Mouse (Mus musculus) left cerebral cortex, adult 2 months (tissue): ENCODE measurements at regions not wholly inside any gene's neighbourhood (a gene's known extent, or its start where the extent isn't known, plus 50 kb on each side); places are given as distances from the start of the nearest gene placed in this dataset.
A peak's percentile ranks its signal among the peaks of the same experiment; 100 is the strongest.

Experiments used
- DNase-seq, 2 experiments: peaks; one replicate each; pipeline ENCODE4 v3.0.0; 2021 to 2022; ENCODE audit warnings: low spot score in 2 of 2, mixed read lengths in 1 of 2; ENCODE audit errors: extremely low spot score in 1 of 2
- H3K27ac ChIP-seq: fragments of 200-600 bp; 2 replicates; pipeline ENCODE4 v1.8.1; 2022
- H3K4me3 ChIP-seq: fragments of 200-600 bp; 2 replicates; pipeline ENCODE4 v1.8.1; 2022
- CTCF ChIP-seq: fragments of 200-600 bp; IDR thresholded peaks from 2 replicates; pipeline ENCODE4 v1.8.1; 2022; ENCODE audit warnings: antibody characterized with exemption, mild to moderate bottlenecking, moderate library complexity
- intact Hi-C: fragments of 180-260 bp; cut with DNase I; formaldehyde crosslinking; loops from one replicate; pipeline ENCODE4 v1.15.1; 2025

GRCm38 (mm10) chr14:108334879-108335278, 579.1 kb downstream of the Slitrk1 start:
- intact Hi-C loops, result no loop called here
- no peak for DNase-seq
- no peak for TF ChIP-seq CTCF
- no peak overlapping the region for H3K4me3 ChIP-seq
- no peak overlapping the region for H3K27ac ChIP-seq

DNA sequence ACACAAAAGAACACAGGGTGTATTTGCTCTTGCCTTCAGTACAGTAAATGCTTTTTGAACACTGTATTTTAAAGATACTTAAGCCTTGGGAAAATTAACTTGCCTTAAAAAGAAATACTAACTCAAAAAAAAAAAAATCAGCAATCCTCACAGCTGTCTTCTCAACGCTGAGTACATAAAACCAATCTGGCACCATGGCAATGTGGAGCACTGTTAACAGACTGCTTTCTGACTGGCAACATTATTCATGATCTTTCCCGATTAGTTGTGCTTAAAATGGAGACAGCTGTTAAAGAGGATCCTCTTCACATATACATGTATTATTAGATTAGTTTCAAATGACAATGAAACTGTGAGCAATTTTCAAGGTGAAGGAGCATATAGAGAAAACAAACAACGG, 587.5 kb downstream of the Slitrk1 start:
- DNase-seq, result no peak
- intact Hi-C loops, result no loop called here
- no peak for TF ChIP-seq CTCF
- H3K27ac ChIP-seq, result no peak overlapping the region
- no peak overlapping the region for H3K4me3 ChIP-seq

DNA sequence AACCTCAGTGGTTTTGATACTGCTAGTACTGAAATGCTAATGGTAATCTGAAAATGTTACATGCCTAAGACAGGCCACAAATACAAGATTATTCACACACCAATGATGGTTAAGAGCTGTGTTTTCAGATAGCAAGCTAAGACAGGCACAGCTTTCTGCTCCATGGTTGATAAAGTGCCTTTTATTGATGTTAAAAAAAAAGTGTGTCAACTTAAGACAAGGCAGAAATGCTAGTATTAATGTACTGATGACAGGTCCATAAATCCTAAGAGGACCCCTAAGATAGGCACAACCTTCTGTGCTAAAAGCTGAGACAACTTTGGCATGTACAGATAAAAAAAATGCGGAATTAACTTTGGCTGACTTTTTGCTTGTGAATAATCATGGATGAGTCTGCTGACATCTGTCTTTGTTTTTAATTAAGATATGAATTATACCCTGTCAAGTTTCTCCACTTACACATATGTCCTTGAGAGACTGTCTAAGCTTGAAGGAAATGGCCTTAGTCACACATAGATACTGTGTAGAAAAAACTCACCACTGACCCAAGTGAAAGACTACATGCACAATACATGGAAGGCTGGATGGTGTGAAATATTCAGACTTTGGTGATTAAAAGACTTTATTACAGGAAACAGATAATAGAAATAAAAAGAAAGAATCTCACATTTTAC, 590.5 kb downstream of the Slitrk1 start:
- no peak for TF ChIP-seq CTCF
- intact Hi-C loops, result no loop called here
- H3K27ac ChIP-seq, result no peak overlapping the region

GRCm38 (mm10) chr14:108307627-108308026, 606.3 kb downstream of the Slitrk1 start:
- Histone ChIP-seq H3K4me3 (no peak overlapping the region), H3K27ac (no peak overlapping the region)
- TF ChIP-seq CTCF, result no peak
- intact Hi-C loops, result no loop called here
- DNase-seq, result no peak

More for the DNA sequence above, 590.5 kb downstream of the Slitrk1 start:
- no peak overlapping the region for H3K4me3 ChIP-seq
- no peak for DNase-seq

GRCm38 (mm10) chr14:108279630-108280029, 634.3 kb downstream of the Slitrk1 start:
- no peak for TF ChIP-seq CTCF
- Histone ChIP-seq H3K27ac (no peak overlapping the region), H3K4me3 (no peak overlapping the region)
- DNase-seq, result no peak
- intact Hi-C loops, result no loop called here

DNA sequence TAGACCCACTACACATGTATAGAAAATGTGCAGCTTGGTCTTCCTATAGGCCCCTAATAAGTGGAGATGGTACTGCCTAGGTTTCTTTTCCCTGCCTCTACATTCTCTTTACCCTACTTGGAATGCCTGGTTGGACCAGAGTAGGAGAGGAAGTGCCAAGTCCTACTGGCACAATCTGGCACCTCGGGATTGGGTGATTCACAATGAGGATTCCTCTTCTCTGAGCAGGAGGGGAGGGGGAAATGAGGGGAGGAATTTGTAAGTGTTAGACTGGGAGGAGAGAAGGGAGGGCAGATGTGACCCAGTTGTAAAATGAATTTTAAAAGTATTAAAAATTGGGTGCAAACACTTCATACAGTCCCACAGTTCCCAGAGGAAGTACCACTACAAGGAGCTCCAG, 652.9 kb downstream of the Slitrk1 start:
- intact Hi-C loops, result no loop called here
- TF ChIP-seq CTCF, result no peak

DNA sequence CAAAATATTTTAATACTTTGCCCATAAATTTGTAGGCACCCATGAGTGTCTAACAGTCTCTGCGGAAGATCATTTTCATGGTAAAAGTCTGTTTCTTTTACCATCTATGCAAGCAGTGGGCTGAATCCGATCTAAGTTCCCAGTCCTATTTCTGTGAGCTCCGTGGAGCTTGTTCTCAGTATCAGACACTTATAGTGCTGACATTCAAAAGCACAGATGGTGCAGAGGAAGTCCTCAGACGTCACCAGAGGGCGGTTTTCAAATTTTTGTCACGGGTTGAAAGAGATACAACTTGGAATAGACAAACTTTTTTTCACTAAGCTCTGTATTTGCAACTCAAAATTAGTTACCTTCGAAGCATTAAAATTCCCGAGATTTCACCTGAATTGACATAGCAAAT, 666.6 kb downstream of the Slitrk1 start:
- TF ChIP-seq CTCF, result no peak
- intact Hi-C loops, result loop anchor here (5.0 kb wide), 1 partner anchor 665 kb away; the partner anchor contains the start of gene Slitrk1
- Histone ChIP-seq H3K27ac (peak overlapping the region; percentile 74), H3K4me3 (no peak overlapping the region)
- DNase-seq, result peak; percentile 42 to 67

More for the DNA sequence above, 652.9 kb downstream of the Slitrk1 start:
- no peak for DNase-seq
- Histone ChIP-seq H3K27ac (no peak overlapping the region), H3K4me3 (no peak overlapping the region)

- intact Hi-C loops, result no loop called here
- no peak for DNase-seq
- Histone ChIP-seq H3K4me3 (no peak overlapping the region), H3K27ac (no peak overlapping the region)
- no peak for TF ChIP-seq CTCF
Measured at GRCm38 (mm10) chr14:108225483-108226124, 688.4 kb downstream of the Slitrk1 start.

DNA sequence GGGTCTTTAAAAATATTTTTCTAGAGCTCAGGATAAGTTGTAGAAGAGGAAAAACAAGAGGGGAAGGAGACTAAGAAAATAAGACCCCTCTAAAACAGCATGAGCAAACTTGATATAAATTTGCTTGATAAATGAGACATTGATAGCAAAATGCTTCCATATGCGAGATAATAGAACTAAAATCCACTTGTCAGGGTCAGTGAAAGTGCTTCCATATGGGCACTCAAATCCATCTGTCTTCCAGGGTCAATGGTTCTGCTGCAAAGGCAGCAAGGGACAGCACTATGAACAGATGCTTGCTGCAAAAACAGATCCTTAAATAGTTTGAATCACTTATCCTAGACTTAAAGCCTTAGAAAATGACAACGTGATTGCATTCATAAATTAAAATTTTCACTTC, 704.7 kb downstream of the Slitrk1 start:
- intact Hi-C loops, result no loop called here
- DNase-seq, result no peak
- no peak for TF ChIP-seq CTCF
- Histone ChIP-seq H3K4me3 (no peak overlapping the region), H3K27ac (no peak overlapping the region)

DNA sequence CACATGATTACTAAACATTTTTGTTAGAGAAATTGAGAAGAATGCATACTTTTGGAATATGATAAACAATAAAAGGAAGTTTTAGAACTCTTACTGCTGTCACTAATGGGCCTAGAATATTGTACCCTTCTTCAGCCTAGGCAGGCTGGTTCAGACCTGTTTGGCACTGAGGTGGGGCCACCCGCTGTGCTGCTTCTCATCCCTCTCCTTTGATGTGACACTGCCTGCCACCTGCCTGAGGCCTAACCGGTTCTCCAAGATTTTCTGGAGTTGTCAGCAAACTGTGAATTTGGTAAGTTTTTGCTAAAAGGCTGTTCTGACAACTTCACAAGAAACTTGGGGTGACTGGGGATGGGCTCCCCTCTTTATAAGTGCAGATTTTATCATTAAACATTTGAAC, 714.8 kb downstream of the Slitrk1 start:
- no peak for TF ChIP-seq CTCF
- intact Hi-C loops, result no loop called here
- Histone ChIP-seq H3K4me3 (no peak overlapping the region), H3K27ac (no peak overlapping the region)
- no peak for DNase-seq

DNA sequence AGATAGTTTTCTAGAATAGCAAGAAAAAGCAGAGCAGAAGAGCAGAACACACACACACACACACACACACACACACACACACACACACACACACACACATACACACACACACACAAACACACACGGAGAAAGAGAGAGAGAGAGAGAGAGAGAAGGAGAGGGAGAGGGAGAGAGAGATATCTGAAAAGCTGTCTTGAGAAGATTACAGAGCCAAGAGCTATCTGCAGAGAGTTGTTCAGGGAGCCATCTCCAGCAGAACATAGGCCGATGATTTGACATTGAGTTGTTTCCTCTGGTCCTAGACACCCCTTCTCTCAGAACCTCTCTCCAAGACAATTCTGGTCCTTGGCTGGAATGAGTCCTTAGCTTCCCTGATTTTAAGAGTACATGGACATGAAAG, 733.0 kb downstream of the Slitrk1 start:
- intact Hi-C loops, result no loop called here
- Histone ChIP-seq H3K27ac (no peak overlapping the region), H3K4me3 (no peak overlapping the region)
- no peak for TF ChIP-seq CTCF
- DNase-seq, result no peak

DNA sequence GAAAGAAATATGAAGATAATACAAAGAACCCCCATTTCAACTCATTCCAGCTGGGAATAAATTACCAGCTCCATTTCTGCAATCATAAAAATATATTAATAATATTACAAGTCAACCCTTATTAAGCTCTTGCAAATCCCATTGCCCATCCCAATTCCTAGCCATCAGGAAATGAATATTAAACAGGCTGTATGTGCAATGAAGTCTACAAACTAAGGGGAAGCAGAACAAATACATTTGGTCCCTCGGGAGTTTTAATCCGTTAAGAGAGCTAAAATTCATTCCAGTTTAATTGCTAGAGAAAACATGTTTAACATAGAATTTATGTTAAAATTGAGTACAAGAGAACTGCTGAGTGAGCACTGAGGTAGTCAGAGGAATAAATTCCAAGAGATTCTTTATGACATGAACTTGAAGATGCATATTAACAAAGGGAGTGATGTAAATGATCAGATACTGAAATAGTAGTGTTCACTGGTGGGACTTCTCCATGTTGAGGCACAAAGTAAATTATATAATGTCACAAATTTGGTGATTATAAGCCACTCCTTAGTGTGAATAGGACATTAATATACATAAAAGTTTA, 738.6 kb downstream of the Slitrk1 start:
- Histone ChIP-seq H3K4me3 (no peak overlapping the region), H3K27ac (no peak overlapping the region)
- DNase-seq, result no peak
- no peak for TF ChIP-seq CTCF
- intact Hi-C loops, result no loop called here

GRCm38 (mm10) chr14:108152981-108153380, 761.0 kb downstream of the Slitrk1 start:
- no peak overlapping the region for H3K4me3 ChIP-seq
- TF ChIP-seq CTCF, result no peak
- DNase-seq, result peak in 1 of 2 experiments; percentile 10
- no peak overlapping the region for H3K27ac ChIP-seq
- intact Hi-C loops, result no loop called here
